Mouse (Mus musculus): ENCODE data around the gene Mrpl12.
A peak's percentile ranks its signal among the peaks of the same experiment; 100 is the strongest.

DNA sequence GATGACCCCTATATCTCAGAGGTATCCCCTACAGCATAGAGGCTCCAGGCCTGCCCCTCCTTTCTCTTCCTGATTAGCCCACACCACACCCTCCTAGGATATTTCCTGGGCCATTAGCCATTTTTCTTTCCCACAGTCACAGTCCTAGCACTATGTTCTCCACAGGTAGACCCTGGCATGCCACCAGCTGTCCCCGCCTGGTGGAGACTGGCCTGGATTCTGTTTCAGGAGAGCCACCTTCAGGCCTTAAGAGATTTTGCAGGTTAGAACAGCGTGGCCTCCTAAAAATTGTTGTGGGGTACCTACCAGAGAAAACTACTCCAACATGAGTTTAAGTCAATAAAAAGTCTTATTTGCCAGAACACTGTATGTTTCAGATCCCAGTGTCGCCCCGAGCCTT is 22.5 kb downstream of the Mrpl12 start:
- TF ChIP-seq CTCF (IDR thresholded peaks at IDR 0.05; ENCODE audit: low read depth) = peak; percentile 74
- TF ChIP-seq EP300 (optimal IDR thresholded peaks at IDR 0.05) = no peak
